Mouse (Mus musculus) ovary, postnatal 10 days (tissue): ENCODE data around the gene Dock2.

Experiments
- DNase-seq: peaks from one replicate; pipeline ENCODE4 v3.0.0; 2022; ENCODE audit warnings: low spot score

Dock2 gene

DNA sequence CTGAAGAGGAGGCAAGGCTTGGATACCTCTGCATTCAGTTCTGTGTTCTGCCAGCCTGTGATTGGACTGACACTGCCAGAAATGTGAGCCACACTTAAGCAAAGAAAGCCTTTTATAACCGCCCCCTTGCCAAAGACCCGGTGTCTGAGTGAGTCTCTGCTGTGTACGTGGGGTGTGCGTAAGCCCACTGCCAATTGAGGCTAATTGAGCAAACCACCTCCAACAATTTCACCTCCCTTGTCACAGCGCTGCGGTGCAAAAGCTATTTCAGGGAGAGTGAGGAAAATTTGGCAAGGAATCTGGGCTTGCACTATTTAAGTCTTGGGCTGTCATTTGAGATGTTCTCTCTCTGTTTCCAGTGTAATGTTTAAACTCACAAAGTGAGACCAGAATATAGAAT lies 362.6 kb downstream of the Dock2 start:
- DNase-seq, result no peak

DNA sequence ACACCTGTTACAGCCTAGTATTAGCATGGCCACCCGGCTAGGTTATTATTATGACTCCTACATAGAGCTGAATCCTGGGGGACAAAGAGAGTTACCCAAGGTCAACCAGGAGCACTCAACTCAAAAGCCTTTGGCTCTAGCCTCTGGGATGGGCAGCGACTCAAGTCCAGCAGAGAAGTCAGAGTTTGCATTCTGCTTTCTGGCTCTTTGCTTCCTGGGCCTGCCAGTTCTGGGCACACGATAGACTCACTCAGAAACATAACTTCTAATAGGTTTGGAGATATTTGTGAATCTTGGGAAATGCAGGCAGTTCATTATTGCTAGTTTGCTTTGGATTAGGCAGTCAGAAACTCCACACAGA lies 367.1 kb downstream of the Dock2 start:
- no peak for DNase-seq

DNA sequence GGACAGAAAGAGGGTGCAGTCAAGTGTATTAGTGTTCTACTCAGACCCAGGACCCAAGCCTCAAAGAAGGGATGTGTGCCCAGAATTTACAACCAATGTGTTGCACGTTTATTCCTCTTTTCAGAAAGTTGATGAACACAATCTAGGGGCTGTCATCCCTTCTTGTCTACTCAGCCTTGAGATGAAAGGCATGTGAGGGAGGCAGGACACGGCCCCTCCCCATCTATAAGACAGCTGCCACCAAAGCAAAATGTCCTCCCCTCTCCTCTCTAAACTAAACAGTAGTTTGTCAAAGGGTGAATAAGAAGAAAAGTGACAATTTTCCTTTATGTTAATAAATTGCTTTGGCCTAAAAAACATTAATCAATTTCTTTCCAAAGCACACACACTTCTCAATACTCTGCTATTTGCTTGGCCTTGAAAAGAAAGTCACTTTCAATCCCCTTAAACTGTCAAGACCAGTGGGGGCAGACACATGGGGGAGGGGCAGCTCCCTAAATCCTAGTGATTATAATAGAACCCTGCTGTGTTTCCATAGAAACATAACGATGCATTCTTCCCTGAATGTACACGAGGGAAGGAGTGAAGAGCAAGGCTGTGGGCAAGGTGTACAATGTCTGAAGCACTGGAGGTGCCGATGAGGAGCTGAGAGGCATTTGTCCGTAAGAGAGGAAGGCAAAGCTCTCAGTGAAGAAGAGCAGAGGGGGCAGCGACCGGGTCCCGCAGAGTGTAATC lies 367.6 kb downstream of the Dock2 start:
- no peak for DNase-seq

DNA sequence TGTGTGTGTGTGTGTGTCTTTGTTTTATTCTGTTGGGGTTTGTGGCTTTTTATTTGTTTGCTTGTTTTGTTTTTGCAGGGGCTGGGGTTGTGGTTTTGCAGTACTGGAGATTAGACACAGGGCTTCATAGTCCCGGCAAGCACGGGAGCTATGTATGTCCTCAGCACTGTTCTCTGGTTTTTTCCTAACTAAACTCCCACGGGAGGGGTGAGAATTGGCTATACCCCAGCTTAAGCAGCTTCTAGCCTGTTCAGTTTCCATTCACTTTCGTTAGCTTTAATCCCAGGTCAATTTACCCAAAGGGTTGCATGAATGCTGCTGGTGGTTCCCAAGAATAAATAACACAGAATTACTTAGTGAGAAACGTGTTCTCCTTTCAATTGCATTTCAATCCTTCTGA lies 376.8 kb downstream of the Dock2 start:
- no peak for DNase-seq

DNA sequence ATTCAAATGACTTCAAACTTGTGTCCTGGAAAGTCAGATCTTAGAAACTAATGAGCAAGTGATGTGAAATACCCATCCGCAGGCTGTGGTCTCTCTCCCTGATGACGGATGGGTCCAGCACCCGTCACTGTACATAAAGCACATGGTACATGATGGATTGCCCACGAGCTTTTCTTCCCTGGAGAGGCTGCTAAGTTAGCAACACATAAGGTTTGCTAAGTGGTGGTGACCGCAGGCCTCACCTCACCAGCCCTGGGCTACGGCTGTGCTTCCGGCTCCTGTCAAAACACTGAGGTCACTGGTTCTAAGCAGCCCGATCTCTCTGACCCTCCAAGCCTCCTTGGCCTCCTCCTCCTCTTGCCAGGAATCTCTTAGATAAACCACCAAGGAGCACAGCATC lies 377.4 kb downstream of the Dock2 start:
- no peak for DNase-seq

DNA sequence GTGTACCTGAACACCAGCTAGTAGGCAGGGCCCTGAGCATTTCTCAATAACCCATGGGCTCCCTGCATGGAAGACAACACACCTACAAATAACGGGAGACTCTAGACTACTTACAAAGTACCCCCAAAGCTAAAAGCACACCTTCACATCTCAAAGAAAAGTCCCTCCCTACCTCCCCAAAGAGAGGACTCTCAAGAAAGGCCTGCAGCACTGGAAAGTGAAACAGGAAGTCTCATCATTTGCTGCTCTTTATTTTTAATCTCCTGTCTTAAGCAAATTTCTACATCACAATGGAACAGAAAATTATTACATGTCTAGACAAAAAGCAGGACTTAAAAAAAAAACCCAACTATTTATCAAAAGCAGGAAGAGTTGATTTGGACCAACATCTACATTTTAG lies 378.4 kb downstream of the Dock2 start:
- no peak for DNase-seq

DNA sequence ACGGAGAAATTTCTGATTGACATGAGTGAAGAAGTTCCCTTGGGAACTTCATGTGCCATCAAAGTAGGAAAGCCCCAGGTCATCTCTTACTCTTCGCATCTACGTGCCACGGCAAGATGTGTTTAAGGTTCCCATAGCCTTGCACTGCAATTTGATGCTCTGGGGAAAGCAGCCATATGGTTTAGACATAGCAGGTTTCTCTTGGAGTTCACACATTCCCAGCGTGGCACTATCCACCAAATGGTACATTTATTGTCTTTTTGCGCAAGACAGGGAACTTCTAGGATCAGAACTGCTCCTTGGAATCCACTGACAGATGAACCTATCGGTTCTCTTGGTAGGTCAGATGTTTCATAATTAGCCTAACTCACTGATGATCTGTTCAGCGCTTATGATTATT lies 382.3 kb downstream of the Dock2 start:
- DNase-seq, result no peak

DNA sequence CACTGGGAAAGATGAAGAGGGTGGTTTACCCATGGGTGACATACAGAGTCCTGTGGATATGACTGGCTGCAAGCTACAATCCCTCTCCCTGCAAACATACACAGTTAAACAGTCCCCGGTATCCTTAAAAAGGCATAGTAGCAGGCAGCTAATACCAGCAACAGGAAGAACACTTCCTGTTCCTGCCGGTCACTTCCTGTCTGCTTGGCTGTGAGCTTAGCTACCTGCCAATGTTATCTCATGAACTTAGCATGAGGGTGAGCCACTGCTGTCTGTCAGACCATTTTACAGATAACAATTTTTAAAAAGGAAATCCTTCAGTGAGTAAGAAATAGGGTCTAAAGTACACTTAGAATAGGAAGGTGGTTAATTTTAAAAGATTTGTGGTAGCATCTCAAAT lies 385.1 kb downstream of the Dock2 start:
- DNase-seq, result no peak

DNA sequence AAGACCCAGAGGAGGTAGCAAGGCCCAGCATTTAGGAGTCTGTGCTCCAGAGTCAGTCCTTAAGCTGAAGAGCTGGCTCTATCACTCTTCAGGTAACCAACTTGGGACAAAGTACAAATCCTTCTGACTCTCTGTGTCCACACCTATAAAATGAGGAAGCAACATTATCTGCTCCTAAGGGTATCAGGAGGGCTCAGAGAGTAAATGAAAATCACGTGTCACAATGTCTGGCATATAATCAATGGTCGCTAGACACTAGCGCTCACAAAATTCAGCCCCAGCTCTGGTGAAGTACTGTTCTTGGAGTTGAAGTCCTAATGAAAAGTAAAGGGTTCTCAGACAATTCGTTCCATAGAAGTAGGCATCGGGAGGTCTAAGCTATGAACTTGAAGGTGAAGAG lies 386.0 kb downstream of the Dock2 start:
- DNase-seq, result no peak

DNA sequence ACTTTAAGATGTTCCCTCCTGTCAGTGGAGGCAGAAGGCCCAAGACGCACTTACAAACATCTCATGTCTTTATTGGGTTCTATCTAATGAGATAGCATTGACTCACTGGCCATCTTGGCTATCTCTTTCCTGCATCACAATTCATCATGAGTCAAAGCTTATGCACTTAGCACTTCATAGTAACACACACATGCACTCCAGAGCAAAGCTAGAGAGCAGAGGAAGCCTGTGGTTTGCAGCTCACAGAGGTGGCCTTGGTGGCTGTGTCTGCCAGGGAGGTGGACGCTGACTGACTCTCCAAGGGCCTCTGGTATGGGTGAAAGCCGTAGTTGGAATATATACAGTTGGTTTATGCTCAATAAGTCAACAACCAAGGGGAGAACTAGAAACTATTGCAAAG lies 387.9 kb downstream of the Dock2 start:
- no peak for DNase-seq

DNA sequence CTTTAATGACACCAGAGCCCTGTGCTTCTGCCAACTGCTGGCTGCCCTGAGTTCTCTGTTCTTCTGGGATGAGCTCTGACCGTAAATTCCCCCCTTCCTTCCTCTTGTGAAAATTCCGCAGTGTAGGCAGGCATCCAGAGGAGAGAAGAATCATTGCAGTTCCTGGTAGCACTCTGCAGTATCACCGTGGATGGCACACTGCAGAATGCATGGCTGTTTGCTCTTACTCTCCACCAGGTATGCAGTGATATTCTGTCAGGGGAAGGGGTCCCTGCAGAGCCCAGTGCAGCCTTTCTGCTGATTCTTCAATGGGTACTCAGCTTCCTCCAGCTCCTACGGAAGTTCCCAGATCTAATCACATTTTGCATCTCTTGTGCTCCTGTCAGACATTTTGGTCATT lies 391.6 kb downstream of the Dock2 start:
- no peak for DNase-seq

DNA sequence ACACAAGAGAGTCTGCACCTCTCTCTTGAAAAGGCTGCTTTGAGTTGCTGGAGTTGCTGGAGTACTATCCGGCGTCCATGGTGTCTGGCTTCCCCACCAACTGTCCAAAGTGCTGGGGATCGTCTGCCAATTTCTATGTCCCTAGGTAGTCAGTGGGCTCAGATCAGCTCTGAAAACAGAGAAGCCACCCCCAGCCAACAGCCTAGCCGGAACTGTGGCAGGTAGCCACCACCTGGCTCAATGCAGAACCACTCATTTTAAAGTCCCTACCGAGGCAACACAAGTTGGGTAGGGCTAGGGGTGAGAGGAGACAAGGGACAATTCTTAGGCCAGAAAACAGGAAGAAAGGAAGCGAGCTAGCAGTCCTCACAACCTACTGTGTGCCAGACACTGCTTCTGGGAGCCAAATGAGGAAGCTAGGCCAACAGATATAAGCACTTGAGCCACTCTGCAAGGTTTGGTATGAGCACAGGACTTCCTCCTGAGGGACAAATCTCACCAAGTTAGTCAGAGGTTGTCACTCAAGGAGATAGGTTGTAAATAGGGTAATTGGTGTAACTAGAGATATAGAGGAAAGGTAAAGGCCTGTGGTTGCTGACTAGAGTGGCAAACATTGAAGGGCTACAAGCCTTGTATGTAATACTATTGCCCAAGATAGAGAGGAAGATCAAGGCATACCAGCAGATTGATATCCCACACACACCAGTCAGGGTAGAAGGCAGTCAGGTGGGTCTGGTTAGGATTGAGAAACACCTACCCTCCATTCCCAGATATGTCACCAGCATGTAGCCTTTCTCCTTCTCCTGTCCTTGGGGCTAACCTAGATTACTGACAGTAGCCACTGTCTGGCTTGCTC lies 394.2 kb downstream of the Dock2 start:
- DNase-seq, result no peak

DNA sequence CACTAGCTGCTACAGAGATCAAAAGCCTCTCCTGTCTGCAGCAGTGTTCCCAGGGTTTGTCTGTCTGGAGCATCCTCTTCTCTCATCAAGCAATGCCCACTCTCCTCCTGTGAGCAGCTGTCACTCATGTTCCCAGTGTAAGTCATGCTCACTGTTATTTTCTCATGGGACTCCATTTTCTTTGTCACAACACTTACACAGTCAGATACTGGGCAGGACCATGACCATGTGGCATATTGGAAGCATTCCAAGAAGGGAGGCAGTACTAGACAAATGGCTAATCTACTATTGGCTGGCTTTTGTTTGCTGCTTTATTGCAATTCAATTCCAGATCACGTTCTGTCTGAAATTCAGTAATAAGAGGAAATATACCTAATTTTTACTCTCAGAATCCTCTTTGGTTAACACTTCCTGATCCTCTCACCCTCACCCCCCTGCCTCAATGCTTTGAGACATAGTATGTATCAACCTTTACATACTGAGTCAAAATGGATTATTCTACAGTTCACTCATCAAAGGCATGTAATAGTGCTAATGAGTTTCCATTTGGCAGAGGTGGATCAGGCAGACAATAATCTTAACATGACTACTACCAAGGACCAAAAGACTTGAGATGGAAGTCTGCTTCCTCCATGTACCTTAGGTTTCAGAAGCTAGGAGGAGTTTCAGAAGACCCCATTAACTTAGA lies 398.5 kb downstream of the Dock2 start:
- DNase-seq, result no peak

DNA sequence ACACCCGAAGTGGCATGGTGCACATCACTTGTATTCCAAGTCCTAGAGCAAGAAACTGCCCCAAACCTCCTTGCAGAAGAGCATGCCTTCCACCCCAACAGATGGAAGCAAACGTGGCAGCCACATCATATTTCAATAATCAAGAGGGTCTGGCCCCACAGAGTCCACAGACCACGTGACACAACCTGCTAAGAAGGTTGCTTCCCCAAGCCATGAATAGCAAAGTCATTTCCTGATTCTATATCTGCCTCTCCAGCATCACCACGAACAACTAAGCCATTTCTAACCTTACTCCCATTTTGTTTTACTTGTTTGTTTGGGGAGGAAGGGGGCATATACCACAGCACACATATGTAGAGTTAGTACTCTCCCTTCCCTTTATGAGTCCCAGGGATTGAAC lies 399.5 kb downstream of the Dock2 start:
- DNase-seq, result no peak

DNA sequence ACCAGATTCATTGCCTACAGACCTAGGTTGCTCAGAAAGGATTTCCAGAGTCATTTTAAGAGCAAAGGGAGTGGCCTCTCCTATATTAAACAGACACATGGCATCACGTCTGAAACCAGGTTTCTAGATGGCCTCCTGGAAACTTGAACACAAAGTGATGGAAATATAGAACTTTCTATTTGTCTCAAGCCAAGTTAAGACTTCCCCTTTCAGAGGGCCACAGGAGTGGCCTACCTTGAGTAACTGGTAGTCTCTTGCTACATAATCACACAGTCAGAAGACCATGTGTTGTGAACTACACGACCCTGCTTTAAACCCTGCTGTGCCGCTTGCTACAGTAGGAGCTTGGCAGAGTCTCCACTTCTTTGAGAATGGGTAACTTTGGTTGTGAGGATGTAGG lies 400.2 kb downstream of the Dock2 start:
- no peak for DNase-seq

DNA sequence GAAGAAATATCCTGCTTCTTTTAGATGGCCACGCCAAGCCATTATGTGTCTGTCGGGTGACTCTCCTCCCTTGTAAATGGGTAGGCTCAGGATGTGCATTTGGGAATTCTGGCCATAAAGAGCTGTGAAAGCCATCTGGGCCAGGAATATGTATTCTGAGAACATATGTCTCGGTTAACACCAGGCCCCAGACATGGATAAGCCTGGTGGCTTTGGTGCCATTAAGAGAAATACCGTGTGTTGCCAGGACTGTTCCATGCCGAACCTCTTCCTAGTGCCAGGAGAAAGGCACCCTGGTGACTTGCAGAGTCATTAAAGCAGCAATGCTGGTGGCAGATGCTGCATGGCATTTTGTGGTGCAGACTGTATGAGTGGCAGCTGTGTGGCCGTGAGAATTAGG lies 406.0 kb downstream of the Dock2 start:
- no peak for DNase-seq

DNA sequence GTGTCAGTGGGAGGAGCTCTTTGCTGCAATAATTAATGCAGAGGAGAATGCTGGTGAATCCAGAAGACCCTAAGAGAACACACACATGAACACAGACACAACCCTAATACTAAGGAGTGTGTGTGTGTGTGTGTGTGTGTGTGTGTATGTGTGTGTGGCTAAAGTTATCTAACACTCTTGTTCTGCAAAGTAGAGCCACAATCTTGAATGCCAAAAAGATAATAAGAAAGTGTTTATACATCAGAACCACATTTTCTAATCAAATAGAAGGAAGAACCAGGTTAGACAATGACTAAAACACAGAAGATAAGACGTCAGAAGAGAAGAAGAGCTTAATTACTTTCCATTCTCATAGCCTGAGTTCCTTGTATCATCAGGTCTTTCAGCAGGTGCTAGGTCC lies 408.1 kb downstream of the Dock2 start:
- no peak for DNase-seq

DNA sequence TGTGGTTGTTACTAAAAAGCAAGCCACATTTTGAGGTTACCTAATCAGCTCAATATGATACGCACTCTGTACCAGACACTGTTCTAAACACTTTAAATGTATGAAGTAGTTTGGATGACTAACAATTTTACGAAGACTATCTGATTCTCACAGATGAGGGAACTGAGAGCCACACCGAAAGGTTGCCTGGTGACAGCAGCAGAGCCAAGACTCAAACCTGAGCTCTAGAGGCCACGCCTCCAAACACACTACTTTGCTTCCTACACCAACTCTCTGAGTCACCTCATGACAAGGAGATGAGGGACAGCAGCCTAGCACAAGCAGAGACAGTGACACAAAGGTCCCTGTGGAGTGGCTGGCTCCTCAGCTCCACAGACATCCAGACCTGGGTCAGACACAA lies 411.5 kb downstream of the Dock2 start:
- DNase-seq, result no peak

DNA sequence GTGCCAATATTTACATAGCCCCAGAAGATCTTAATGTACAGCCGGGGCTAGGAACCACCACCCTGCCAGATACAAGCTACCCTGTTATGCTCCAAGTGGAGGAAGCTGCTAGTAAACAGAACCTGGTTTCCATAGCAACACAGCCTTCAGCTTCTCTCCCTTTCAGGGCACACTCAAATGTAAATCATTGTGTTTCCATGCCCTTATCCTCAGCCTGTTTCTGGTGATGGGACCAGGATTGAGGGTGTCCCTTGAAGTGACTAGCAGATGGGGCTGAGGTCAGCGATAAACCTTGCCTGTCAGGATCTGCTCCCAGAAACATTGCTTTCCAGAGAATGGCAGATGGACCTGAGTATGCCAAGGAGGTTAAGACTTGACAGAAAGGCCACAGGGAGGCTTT lies 427.6 kb downstream of the Dock2 start:
- DNase-seq, result no peak

DNA sequence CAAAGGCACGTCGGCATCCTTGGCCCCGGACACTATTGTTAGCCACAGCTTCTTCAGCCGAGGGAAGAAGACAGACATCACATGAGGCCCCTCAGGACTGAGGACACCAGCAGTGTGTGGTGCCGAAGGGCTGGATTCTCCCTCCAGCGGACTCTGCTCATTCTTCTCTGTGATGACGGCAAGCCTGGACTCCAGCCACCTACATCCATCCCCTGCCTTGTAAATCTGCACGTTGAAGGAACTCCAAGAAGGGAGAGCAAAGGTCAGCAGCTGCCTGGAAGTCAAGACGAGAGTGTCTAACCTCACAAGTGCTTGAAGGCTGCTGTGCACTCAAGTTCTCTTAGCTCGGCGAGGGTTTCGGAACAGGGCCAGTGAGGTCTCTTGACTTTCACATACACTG lies 428.3 kb downstream of the Dock2 start:
- no peak for DNase-seq

DNA sequence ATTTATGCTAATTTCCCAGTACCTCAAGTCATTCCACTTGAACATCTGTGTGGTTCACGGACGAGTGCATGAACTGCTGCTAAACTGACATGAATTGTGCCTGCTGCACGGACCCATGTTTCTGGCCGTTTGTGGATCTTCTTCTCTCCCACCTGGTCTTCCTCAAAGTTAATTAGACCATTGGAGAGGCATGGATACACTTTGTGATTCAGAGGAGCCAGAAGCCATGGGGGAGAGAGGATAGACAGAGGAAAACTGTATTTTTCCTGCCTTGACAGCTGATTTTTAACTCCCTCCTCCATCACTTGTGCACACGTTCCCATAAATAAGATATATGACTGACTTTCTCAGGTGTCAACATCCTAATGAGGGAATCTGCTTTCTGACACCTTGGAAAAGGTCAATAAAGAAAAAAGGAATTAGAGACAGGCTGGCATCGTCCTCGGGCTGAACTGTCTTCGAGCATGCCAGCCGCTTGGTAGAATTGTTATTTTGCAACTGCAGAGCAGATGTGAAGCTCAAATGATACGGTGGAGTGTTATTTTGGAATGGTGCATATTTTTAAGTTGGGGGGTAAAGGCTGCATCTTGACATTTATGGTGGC lies 434.1 kb downstream of the Dock2 start:
- no peak for DNase-seq

DNA sequence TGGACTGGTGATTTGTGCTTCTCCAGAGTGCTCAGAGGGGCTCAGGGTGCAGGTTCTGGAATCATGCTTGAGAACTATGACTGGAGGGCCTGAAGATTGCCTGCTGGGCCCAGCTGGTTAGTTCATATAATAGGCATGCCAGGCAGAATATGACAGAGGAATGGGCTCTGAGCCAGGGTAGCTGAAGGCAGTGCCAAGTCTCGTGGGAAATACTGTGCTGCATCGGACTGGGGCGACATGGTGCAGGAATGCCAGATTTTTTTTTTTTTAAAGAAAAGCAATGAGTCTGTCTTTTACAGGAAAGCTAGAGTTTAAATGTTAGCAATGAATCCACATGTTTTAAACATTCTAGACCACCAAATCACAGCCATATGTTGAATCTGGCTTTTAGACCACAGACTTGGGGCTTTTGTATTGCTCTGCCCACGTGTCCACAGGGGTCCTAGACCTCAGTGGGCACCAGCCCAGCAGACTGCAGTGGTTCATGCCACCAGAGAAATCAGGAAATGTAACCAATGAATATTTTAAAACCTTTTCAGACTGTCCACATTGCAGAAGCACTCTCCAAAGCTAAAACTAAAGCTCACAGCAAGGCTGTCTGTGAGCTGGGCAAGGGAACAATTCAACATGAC lies 435.3 kb downstream of the Dock2 start:
- peak; percentile 2 for DNase-seq
